Mouse (Mus musculus) splenic B cell, adult 2 months (primary cell): ENCODE results near the gene Nkpd1.

Experiments used
- DNase-seq: peaks from one replicate; pipeline ENCODE4 v3.0.0-alpha.2; 2011; ENCODE audit warnings: low read depth, low spot score
- H3K27me3 ChIP-seq: 2 replicates; pipeline ENCODE4 v1.6.1; 2012; ENCODE audit warnings: mild to moderate bottlenecking, low read length, moderate library complexity, mixed read lengths; ENCODE audit not compliant: control insufficient read depth, poor library complexity, insufficient read depth, severe bottlenecking
- H3K36me3 ChIP-seq: 2 replicates; pipeline ENCODE4 v1.6.1; 2012; ENCODE audit warnings: mild to moderate bottlenecking, low read length, moderate library complexity, mixed read lengths; ENCODE audit not compliant: control insufficient read depth, poor library complexity, insufficient read depth, severe bottlenecking

Gene Nkpd1

GRCm38 (mm10) chr7:19517652-19518365 lies at the start of gene Nkpd1:
Gene Nkpd1 (plus strand): TSS chr7:19517838.
- Histone ChIP-seq H3K27me3 (no peaks in the 10 kb centered on the region; the same call in 1 of the 2 replicates), H3K36me3 (no peaks in the 10 kb centered on the region)
- peak; percentile 39 for DNase-seq

- peak; percentile 48 for DNase-seq
- Histone ChIP-seq H3K27me3 (no peaks in the 10 kb centered on the region), H3K36me3 (no peaks in the 10 kb centered on the region)
These were observed 49.4 kb upstream of the Nkpd1 start for GRCm38 (mm10) chr7:19468279-19468678.

- Histone ChIP-seq H3K36me3 (no peaks in the 10 kb centered on the region), H3K27me3 (no peaks in the 10 kb centered on the region)
- DNase-seq, result no peak
These were observed 48.2 kb upstream of the Nkpd1 start for GRCm38 (mm10) chr7:19469404-19469803.

- Histone ChIP-seq H3K36me3 (no peaks in the 10 kb centered on the region), H3K27me3 (no peaks in the 10 kb centered on the region)
- no peak for DNase-seq
These were observed 47.3 kb upstream of the Nkpd1 start for GRCm38 (mm10) chr7:19470308-19470707.

- peak; percentile 53 for DNase-seq
- no peaks in the 10 kb centered on the region for H3K36me3 ChIP-seq
- H3K27me3 ChIP-seq, result no peaks in the 10 kb centered on the region
These were observed 45.2 kb upstream of the Nkpd1 start for GRCm38 (mm10) chr7:19472403-19472802.

GRCm38 (mm10) chr7:19473875-19474443 lies 43.7 kb upstream of the Nkpd1 start:
- peak; percentile 68 for DNase-seq
- Histone ChIP-seq H3K27me3 (no peaks in the 10 kb centered on the region), H3K36me3 (no peaks in the 10 kb centered on the region)

- Histone ChIP-seq H3K36me3 (no peaks in the 10 kb centered on the region), H3K27me3 (no peaks in the 10 kb centered on the region)
- DNase-seq, result peak; percentile 33
These were observed 40.6 kb upstream of the Nkpd1 start for GRCm38 (mm10) chr7:19477084-19477483.

- H3K27me3 ChIP-seq, result no peaks in the 10 kb centered on the region
- DNase-seq, result no peak
- H3K36me3 ChIP-seq, result no peaks in the 10 kb centered on the region
These were observed 39.8 kb upstream of the Nkpd1 start for GRCm38 (mm10) chr7:19477624-19478384.

GRCm38 (mm10) chr7:19483281-19483680 lies 34.4 kb upstream of the Nkpd1 start:
- no peaks in the 10 kb centered on the region for H3K36me3 ChIP-seq
- no peaks in the 10 kb centered on the region for H3K27me3 ChIP-seq
- DNase-seq, result no peak

- Histone ChIP-seq H3K27me3 (no peaks in the 10 kb centered on the region), H3K36me3 (no peaks in the 10 kb centered on the region)
These were observed 32.1 kb upstream of the Nkpd1 start for GRCm38 (mm10) chr7:19485488-19485887.

GRCm38 (mm10) chr7:19486549-19486948 lies 31.1 kb upstream of the Nkpd1 start:
- H3K27me3 ChIP-seq, result no peaks in the 10 kb centered on the region
- no peaks in the 10 kb centered on the region for H3K36me3 ChIP-seq
- DNase-seq, result no peak

More at GRCm38 (mm10) chr7:19485488-19485887, 32.1 kb upstream of the Nkpd1 start:
- no peak for DNase-seq

- H3K27me3 ChIP-seq, result no peaks in the 10 kb centered on the region
- H3K36me3 ChIP-seq, result no peaks in the 10 kb centered on the region
- DNase-seq, result no peak
These were observed 28.1 kb upstream of the Nkpd1 start for GRCm38 (mm10) chr7:19489525-19489924.

GRCm38 (mm10) chr7:19491731-19492130 lies 25.9 kb upstream of the Nkpd1 start:
- peak; percentile 33 for DNase-seq
- Histone ChIP-seq H3K27me3 (no peaks in the 10 kb centered on the region), H3K36me3 (no peaks in the 10 kb centered on the region)

- no peak for DNase-seq
These were observed 22.7 kb upstream of the Nkpd1 start for GRCm38 (mm10) chr7:19494751-19495474.

More at GRCm38 (mm10) chr7:19494751-19495474, 22.7 kb upstream of the Nkpd1 start:
- Histone ChIP-seq H3K27me3 (no peaks in the 10 kb centered on the region), H3K36me3 (no peaks in the 10 kb centered on the region)
